Mouse (Mus musculus): ENCODE data around the gene Ptrh2. TPM values are rescaled to one million over a fixed set of nuclear protein-coding genes. Genes with fewer than 3 reads are reported as not detected.
"Not testable (repeated sequence)": the region's sequence is repeated elsewhere in the genome, so short reads cannot be mapped to it uniquely, and the experiment has no call there.

The Ptrh2 gene
- polyA plus RNA-seq, 1 experiment from 2014 or later = 44.8 TPM

- Histone ChIP-seq H3K36me3 (ENCODE audit: control insufficient read depth, insufficient read depth, low read length) (peaks cover 4% of the 10 kb centered on the region; the same call in 1 of the 2 replicates), H3K4me2 (ENCODE audit: low read depth, low read length, severe bottlenecking) (no peak overlapping the region), H3K27ac (ENCODE audit: low read depth, low read length) (no peak overlapping the region), H3K4me3 (ENCODE audit: low read depth, low read length) (no peak overlapping the region), H3K27me3 (ENCODE audit: control insufficient read depth, insufficient read depth, low read length) (no peaks in the 10 kb centered on the region), H3K4me1 (replicated peaks; ENCODE audit: control insufficient read depth, insufficient read depth, low read length) (no peaks in the 10 kb centered on the region), H3K9ac (ENCODE audit: low read length) (no peak overlapping the region), H3K9me3 (ENCODE audit: control insufficient read depth, low read length) (no peaks in the 10 kb centered on the region)
- DNase-seq (ENCODE audit: low spot score) (no peak), ATAC-seq (replicated peaks; ENCODE audit: low FRiP score) (no peak)
- 94% methylated on average over 7 of the region's 7 CpGs for WGBS
Observed at GRCm38 (mm10) chr11:86724982-86725381, 41.2 kb downstream of the Ptrh2 start.

- Histone ChIP-seq H3K4me3 (ENCODE audit: low read depth, low read length) (no peak overlapping the region), H3K27me3 (ENCODE audit: control insufficient read depth, insufficient read depth, low read length) (no peaks in the 10 kb centered on the region), H3K36me3 (ENCODE audit: control insufficient read depth, insufficient read depth, low read length) (no peaks in the 10 kb centered on the region; the same call in 1 of the 2 replicates), H3K9me3 (ENCODE audit: control insufficient read depth, low read length) (no peaks in the 10 kb centered on the region), H3K4me1 (replicated peaks; ENCODE audit: control insufficient read depth, insufficient read depth, low read length) (no peaks in the 10 kb centered on the region), H3K9ac (ENCODE audit: low read length) (no peak overlapping the region), H3K4me2 (ENCODE audit: low read depth, low read length, severe bottlenecking) (no peak overlapping the region), H3K27ac (ENCODE audit: low read depth, low read length) (no peak overlapping the region)
- no peak for ATAC-seq (replicated peaks; ENCODE audit: low FRiP score)
- no peak for DNase-seq (ENCODE audit: low spot score)
Observed at GRCm38 (mm10) chr11:86725607-86726006, 41.8 kb downstream of the Ptrh2 start.

GRCm38 (mm10) chr11:86731443-86731842 is 47.7 kb downstream of the Ptrh2 start:
- H3K36me3 ChIP-seq (ENCODE audit: control insufficient read depth, insufficient read depth, low read length) = no peaks in the 10 kb centered on the region; the same call in 1 of the 2 replicates
- ATAC-seq (replicated peaks; ENCODE audit: low FRiP score) (no peak), DNase-seq (ENCODE audit: low spot score) (no peak)
- 88% methylated on average over 2 of the region's 2 CpGs for WGBS
- no peak overlapping the region for H3K9ac ChIP-seq (ENCODE audit: low read length)
- H3K4me3 ChIP-seq (ENCODE audit: low read depth, low read length) = no peak overlapping the region
- H3K9me3 ChIP-seq (ENCODE audit: control insufficient read depth, low read length) = no peaks in the 10 kb centered on the region
- no peaks in the 10 kb centered on the region for H3K4me1 ChIP-seq (replicated peaks; ENCODE audit: control insufficient read depth, insufficient read depth, low read length)
- no peak overlapping the region for H3K4me2 ChIP-seq (ENCODE audit: low read depth, low read length, severe bottlenecking)
- H3K27ac ChIP-seq (ENCODE audit: low read depth, low read length) = no peak overlapping the region
- H3K27me3 ChIP-seq (ENCODE audit: control insufficient read depth, insufficient read depth, low read length) = no peaks in the 10 kb centered on the region

GRCm38 (mm10) chr11:86734241-86734939 is 50.6 kb downstream of the Ptrh2 start:
- DNase-seq (ENCODE audit: low spot score) = no peak
- Histone ChIP-seq H3K36me3 (ENCODE audit: control insufficient read depth, insufficient read depth, low read length) (no peaks in the 10 kb centered on the region; the same call in 1 of the 2 replicates), H3K4me3 (ENCODE audit: low read depth, low read length) (no peak overlapping the region), H3K4me1 (replicated peaks; ENCODE audit: control insufficient read depth, insufficient read depth, low read length) (no peaks in the 10 kb centered on the region), H3K27me3 (ENCODE audit: control insufficient read depth, insufficient read depth, low read length) (no peaks in the 10 kb centered on the region), H3K9ac (ENCODE audit: low read length) (no peak overlapping the region), H3K4me2 (ENCODE audit: low read depth, low read length, severe bottlenecking) (no peak overlapping the region), H3K9me3 (ENCODE audit: control insufficient read depth, low read length) (no peaks in the 10 kb centered on the region), H3K27ac (ENCODE audit: low read depth, low read length) (no peak overlapping the region)
- WGBS = 80% methylated on average over 10 of the region's 10 CpGs
- ATAC-seq (replicated peaks; ENCODE audit: low FRiP score) = no peak

DNA sequence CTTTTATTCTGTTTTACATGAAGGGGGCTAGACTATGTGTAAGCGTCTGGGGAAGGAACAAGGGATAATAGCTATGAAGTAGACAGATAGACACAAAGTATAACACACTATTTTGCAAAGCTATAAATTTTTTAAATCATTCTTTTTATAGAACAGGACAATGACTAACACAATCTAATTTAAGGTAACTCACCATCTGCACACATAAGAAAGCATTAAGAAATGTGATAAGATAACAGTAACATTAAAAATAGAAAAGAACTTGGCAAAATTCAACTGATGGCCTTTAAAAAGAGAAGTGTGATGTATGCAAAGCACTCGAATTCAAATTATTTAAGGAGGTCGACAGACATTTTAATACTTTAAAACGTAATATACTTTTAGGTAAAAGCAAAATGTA is 51.2 kb downstream of the Ptrh2 start:
- Histone ChIP-seq H3K4me1 (replicated peaks; ENCODE audit: control insufficient read depth, insufficient read depth, low read length) (no peaks in the 10 kb centered on the region), H3K4me2 (ENCODE audit: low read depth, low read length, severe bottlenecking) (no peak overlapping the region), H3K9ac (ENCODE audit: low read length) (no peak overlapping the region), H3K36me3 (ENCODE audit: control insufficient read depth, insufficient read depth, low read length) (no peaks in the 10 kb centered on the region; the same call in 1 of the 2 replicates), H3K27ac (ENCODE audit: low read depth, low read length) (no peak overlapping the region), H3K9me3 (ENCODE audit: control insufficient read depth, low read length) (no peaks in the 10 kb centered on the region), H3K27me3 (ENCODE audit: control insufficient read depth, insufficient read depth, low read length) (no peaks in the 10 kb centered on the region), H3K4me3 (ENCODE audit: low read depth, low read length) (no peak overlapping the region)
- DNase-seq (ENCODE audit: low spot score) (no peak), ATAC-seq (replicated peaks; ENCODE audit: low FRiP score) (no peak)
- WGBS = 92% methylated on average over 4 of the region's 4 CpGs

- DNase-seq (ENCODE audit: low spot score) = no peak
- no peak for ATAC-seq (replicated peaks; ENCODE audit: low FRiP score)
- H3K9ac ChIP-seq (ENCODE audit: low read length) = no peak overlapping the region
- no peak overlapping the region for H3K4me3 ChIP-seq (ENCODE audit: low read depth, low read length)
- H3K9me3 ChIP-seq (ENCODE audit: control insufficient read depth, low read length) = no peaks in the 10 kb centered on the region
- H3K4me1 ChIP-seq (replicated peaks; ENCODE audit: control insufficient read depth, insufficient read depth, low read length) = no peaks in the 10 kb centered on the region
- WGBS = 89% methylated on average over 8 of the region's 8 CpGs
- no peak overlapping the region for H3K27ac ChIP-seq (ENCODE audit: low read depth, low read length)
- H3K27me3 ChIP-seq (ENCODE audit: control insufficient read depth, insufficient read depth, low read length) = no peaks in the 10 kb centered on the region
- H3K36me3 ChIP-seq (ENCODE audit: control insufficient read depth, insufficient read depth, low read length) = no peaks in the 10 kb centered on the region
- no peak overlapping the region for H3K4me2 ChIP-seq (ENCODE audit: low read depth, low read length, severe bottlenecking)
Observed at GRCm38 (mm10) chr11:86737301-86738000, 53.7 kb downstream of the Ptrh2 start.

- H3K27me3 ChIP-seq (ENCODE audit: control insufficient read depth, insufficient read depth, low read length); H3K4me1 ChIP-seq (replicated peaks; ENCODE audit: control insufficient read depth, insufficient read depth, low read length); H3K36me3 ChIP-seq (ENCODE audit: control insufficient read depth, insufficient read depth, low read length); H3K9me3 ChIP-seq (ENCODE audit: control insufficient read depth, low read length); DNase-seq (ENCODE audit: low spot score); H3K9ac ChIP-seq (ENCODE audit: low read length); ATAC-seq (replicated peaks; ENCODE audit: low FRiP score); H3K4me2 ChIP-seq (ENCODE audit: low read depth, low read length, severe bottlenecking); H3K27ac ChIP-seq (ENCODE audit: low read depth, low read length); H3K4me3 ChIP-seq (ENCODE audit: low read depth, low read length): not testable (repeated sequence)
- 96% methylated on average over 1 of the region's 1 CpGs for WGBS
Observed at GRCm38 (mm10) chr11:86738308-86738707, 54.5 kb downstream of the Ptrh2 start.

- no peaks in the 10 kb centered on the region for H3K36me3 ChIP-seq (ENCODE audit: control insufficient read depth, insufficient read depth, low read length)
- no peak overlapping the region for H3K9ac ChIP-seq (ENCODE audit: low read length)
- no peaks in the 10 kb centered on the region for H3K9me3 ChIP-seq (ENCODE audit: control insufficient read depth, low read length)
- WGBS = 95% methylated on average over 1 of the region's 1 CpGs
- DNase-seq (ENCODE audit: low spot score) (no peak), ATAC-seq (replicated peaks; ENCODE audit: low FRiP score) (no peak)
- H3K4me1 ChIP-seq (replicated peaks; ENCODE audit: control insufficient read depth, insufficient read depth, low read length) = no peaks in the 10 kb centered on the region
- no peaks in the 10 kb centered on the region for H3K27me3 ChIP-seq (ENCODE audit: control insufficient read depth, insufficient read depth, low read length)
- H3K27ac ChIP-seq (ENCODE audit: low read depth, low read length) = no peak overlapping the region
- H3K4me2 ChIP-seq (ENCODE audit: low read depth, low read length, severe bottlenecking) = no peak overlapping the region
- no peak overlapping the region for H3K4me3 ChIP-seq (ENCODE audit: low read depth, low read length)
Observed at GRCm38 (mm10) chr11:86738956-86739355, 55.2 kb downstream of the Ptrh2 start.

DNA sequence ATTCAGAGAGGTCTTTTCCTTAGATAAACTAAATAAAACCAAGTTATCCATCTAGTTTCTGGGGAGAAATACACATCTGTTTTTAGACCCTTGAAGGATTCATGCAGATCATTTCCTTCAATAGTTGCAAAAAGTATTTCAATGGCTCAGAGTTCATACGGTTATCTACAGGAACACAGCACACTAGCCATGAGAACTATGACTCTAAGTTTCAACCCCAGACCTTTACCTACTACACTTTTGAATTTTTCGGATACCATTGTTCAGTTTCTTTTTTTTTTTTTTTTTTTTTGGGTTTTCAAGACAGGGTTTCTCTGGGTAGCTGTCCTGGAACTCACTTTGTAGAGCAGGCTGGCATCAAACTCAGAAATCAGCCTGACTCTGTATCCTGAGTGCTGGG is 55.7 kb downstream of the Ptrh2 start:
- no peak for ATAC-seq (replicated peaks; ENCODE audit: low FRiP score)
- 90% methylated on average over 2 of the region's 2 CpGs for WGBS

More for the DNA sequence above, 55.7 kb downstream of the Ptrh2 start:
- no peak for DNase-seq (ENCODE audit: low spot score)
- H3K4me2 ChIP-seq (ENCODE audit: low read depth, low read length, severe bottlenecking) = no peak overlapping the region
- H3K4me3 ChIP-seq (ENCODE audit: low read depth, low read length) = no peak overlapping the region
- no peak overlapping the region for H3K27ac ChIP-seq (ENCODE audit: low read depth, low read length)
- H3K36me3 ChIP-seq (ENCODE audit: control insufficient read depth, insufficient read depth, low read length) = no peaks in the 10 kb centered on the region
- H3K27me3 ChIP-seq (ENCODE audit: control insufficient read depth, insufficient read depth, low read length) = no peaks in the 10 kb centered on the region
- H3K9ac ChIP-seq (ENCODE audit: low read length) = no peak overlapping the region
- no peaks in the 10 kb centered on the region for H3K4me1 ChIP-seq (replicated peaks; ENCODE audit: control insufficient read depth, insufficient read depth, low read length)
- H3K9me3 ChIP-seq (ENCODE audit: control insufficient read depth, low read length) = no peaks in the 10 kb centered on the region

All from forebrain, embryonic 11.5 days (tissue).